Mouse (Mus musculus): ENCODE measurements around the gene Eif4e3. TPM values are rescaled to one million over a fixed set of nuclear protein-coding genes. Genes with fewer than 3 reads are reported as not detected.

Gene Eif4e3
- 15.1 and 16.3 TPM in 2 replicates for polyA plus RNA-seq (2014; fragmentation: Nextera tagmentation; extraction: Ambion mirVana)

GRCm38 (mm10) chr6:99666318-99667171, at the start of gene Eif4e3, which contains the start of gene Gm20696:
TSS of gene Eif4e3 (minus strand) at chr6:99666771.
TSS of gene Gm20696 (minus strand) at chr6:99666797.
- WGBS: under 1% methylated on average over 56 of the region's 75 CpGs
- peak; percentile 83 for ATAC-seq (ENCODE audit: low FRiP score)

GRCm38 (mm10) chr6:99715913-99716312, 49.3 kb upstream of the Eif4e3 start:
- WGBS: 78% methylated on average over 6 of the region's 6 CpGs

More at GRCm38 (mm10) chr6:99666318-99667171, at the start of gene Eif4e3, which contains the start of gene Gm20696:
- peak within 1 kb of the TSS; percentile 88 for H3K27ac ChIP-seq (ENCODE audit: low read depth, low read length)
- DNase-seq (ENCODE audit: low spot score): peak; percentile 77
- peaks cover 14% of the 10 kb centered on the region for H3K4me1 ChIP-seq (replicated peaks; ENCODE audit: control insufficient read depth, insufficient read depth, low read length)
- H3K4me3 ChIP-seq (ENCODE audit: low read depth, low read length): peak within 1 kb of the TSS; percentile 74
- H3K36me3 ChIP-seq (ENCODE audit: control insufficient read depth, insufficient read depth, low read length): no peaks in the 10 kb centered on the region
- H3K4me2 ChIP-seq (replicated peaks; ENCODE audit: low read depth, low read length): peak within 1 kb of the TSS; percentile 91
- H3K9me3 ChIP-seq (ENCODE audit: control insufficient read depth, low read length): no peaks in the 10 kb centered on the region
- H3K27me3 ChIP-seq (ENCODE audit: control insufficient read depth, insufficient read depth, low read length): peaks cover 3% of the 10 kb centered on the region
- peak within 1 kb of the TSS; percentile 88 for H3K9ac ChIP-seq (ENCODE audit: low read depth, low read length)

GRCm38 (mm10) chr6:99715191-99715590, 48.6 kb upstream of the Eif4e3 start:
- ATAC-seq (ENCODE audit: low FRiP score): no peak
- DNase-seq (ENCODE audit: low spot score): no peak
- WGBS: 53% methylated on average over 6 of the region's 6 CpGs
- Histone ChIP-seq H3K9ac (ENCODE audit: low read depth, low read length) (no peak overlapping the region), H3K4me3 (ENCODE audit: low read depth, low read length) (no peak overlapping the region), H3K4me2 (replicated peaks; ENCODE audit: low read depth, low read length) (no peak overlapping the region), H3K4me1 (replicated peaks; ENCODE audit: control insufficient read depth, insufficient read depth, low read length) (no peaks in the 10 kb centered on the region), H3K36me3 (ENCODE audit: control insufficient read depth, insufficient read depth, low read length) (no peaks in the 10 kb centered on the region), H3K9me3 (ENCODE audit: control insufficient read depth, low read length) (no peaks in the 10 kb centered on the region), H3K27me3 (ENCODE audit: control insufficient read depth, insufficient read depth, low read length) (no peaks in the 10 kb centered on the region; the same call in 1 of the 2 replicates), H3K27ac (ENCODE audit: low read depth, low read length) (no peak overlapping the region)

More at GRCm38 (mm10) chr6:99715913-99716312, 49.3 kb upstream of the Eif4e3 start:
- Histone ChIP-seq H3K4me1 (replicated peaks; ENCODE audit: control insufficient read depth, insufficient read depth, low read length) (no peaks in the 10 kb centered on the region), H3K4me3 (ENCODE audit: low read depth, low read length) (no peak overlapping the region), H3K9me3 (ENCODE audit: control insufficient read depth, low read length) (no peaks in the 10 kb centered on the region), H3K27ac (ENCODE audit: low read depth, low read length) (no peak overlapping the region), H3K36me3 (ENCODE audit: control insufficient read depth, insufficient read depth, low read length) (no peaks in the 10 kb centered on the region), H3K27me3 (ENCODE audit: control insufficient read depth, insufficient read depth, low read length) (no peaks in the 10 kb centered on the region; the same call in 1 of the 2 replicates), H3K9ac (ENCODE audit: low read depth, low read length) (no peak overlapping the region), H3K4me2 (replicated peaks; ENCODE audit: low read depth, low read length) (no peak overlapping the region)
- ATAC-seq (ENCODE audit: low FRiP score): no peak
- DNase-seq (ENCODE audit: low spot score): no peak

GRCm38 (mm10) chr6:99713256-99713655, 46.7 kb upstream of the Eif4e3 start:
- Histone ChIP-seq H3K9me3 (ENCODE audit: control insufficient read depth, low read length) (no peaks in the 10 kb centered on the region), H3K4me1 (replicated peaks; ENCODE audit: control insufficient read depth, insufficient read depth, low read length) (no peaks in the 10 kb centered on the region), H3K9ac (ENCODE audit: low read depth, low read length) (no peak overlapping the region), H3K27ac (ENCODE audit: low read depth, low read length) (no peak overlapping the region), H3K4me3 (ENCODE audit: low read depth, low read length) (no peak overlapping the region), H3K27me3 (ENCODE audit: control insufficient read depth, insufficient read depth, low read length) (no peaks in the 10 kb centered on the region; the same call in 1 of the 2 replicates), H3K36me3 (ENCODE audit: control insufficient read depth, insufficient read depth, low read length) (no peaks in the 10 kb centered on the region), H3K4me2 (replicated peaks; ENCODE audit: low read depth, low read length) (no peak overlapping the region)
- DNase-seq (ENCODE audit: low spot score) (no peak), ATAC-seq (ENCODE audit: low FRiP score) (no peak)
- WGBS: 81% methylated on average over 5 of the region's 5 CpGs

- no peaks in the 10 kb centered on the region; the same call in 1 of the 2 replicates for H3K27me3 ChIP-seq (ENCODE audit: control insufficient read depth, insufficient read depth, low read length)
- WGBS: 79% methylated on average over 11 of the region's 11 CpGs
- no peaks in the 10 kb centered on the region for H3K36me3 ChIP-seq (ENCODE audit: control insufficient read depth, insufficient read depth, low read length)
- H3K9me3 ChIP-seq (ENCODE audit: control insufficient read depth, low read length): no peaks in the 10 kb centered on the region
- ATAC-seq (ENCODE audit: low FRiP score): no peak
- H3K4me1 ChIP-seq (replicated peaks; ENCODE audit: control insufficient read depth, insufficient read depth, low read length): no peaks in the 10 kb centered on the region
- no peak for DNase-seq (ENCODE audit: low spot score)
- no peak overlapping the region for H3K9ac ChIP-seq (ENCODE audit: low read depth, low read length)
- H3K27ac ChIP-seq (ENCODE audit: low read depth, low read length): no peak overlapping the region
- H3K4me3 ChIP-seq (ENCODE audit: low read depth, low read length): no peak overlapping the region
- no peak overlapping the region for H3K4me2 ChIP-seq (replicated peaks; ENCODE audit: low read depth, low read length)
These were observed 45.1 kb upstream of the Eif4e3 start for GRCm38 (mm10) chr6:99711576-99712101.

GRCm38 (mm10) chr6:99700484-99700883, 33.9 kb upstream of the Eif4e3 start:
- Histone ChIP-seq H3K4me2 (replicated peaks; ENCODE audit: low read depth, low read length) (no peak overlapping the region), H3K9me3 (ENCODE audit: control insufficient read depth, low read length) (no peaks in the 10 kb centered on the region), H3K27me3 (ENCODE audit: control insufficient read depth, insufficient read depth, low read length) (no peaks in the 10 kb centered on the region), H3K4me3 (ENCODE audit: low read depth, low read length) (no peak overlapping the region), H3K27ac (ENCODE audit: low read depth, low read length) (no peak overlapping the region), H3K36me3 (ENCODE audit: control insufficient read depth, insufficient read depth, low read length) (no peaks in the 10 kb centered on the region), H3K9ac (ENCODE audit: low read depth, low read length) (no peak overlapping the region), H3K4me1 (replicated peaks; ENCODE audit: control insufficient read depth, insufficient read depth, low read length) (no peaks in the 10 kb centered on the region)
- ATAC-seq (ENCODE audit: low FRiP score): no peak
- WGBS: 78% methylated on average over 3 of the region's 3 CpGs
- DNase-seq (ENCODE audit: low spot score): no peak

- Histone ChIP-seq H3K27me3 (ENCODE audit: control insufficient read depth, insufficient read depth, low read length) (peaks cover 41% of the 10 kb centered on the region), H3K4me1 (replicated peaks; ENCODE audit: control insufficient read depth, insufficient read depth, low read length) (peaks cover 7% of the 10 kb centered on the region), H3K4me3 (ENCODE audit: low read depth, low read length) (peak overlapping the region; percentile 74), H3K4me2 (replicated peaks; ENCODE audit: low read depth, low read length) (peak overlapping the region; percentile 94), H3K9me3 (ENCODE audit: control insufficient read depth, low read length) (no peaks in the 10 kb centered on the region), H3K36me3 (ENCODE audit: control insufficient read depth, insufficient read depth, low read length) (no peaks in the 10 kb centered on the region), H3K27ac (ENCODE audit: low read depth, low read length) (0 out of 2 replicates have a peak overlapping the region, but pooled peaks have one; percentile 58), H3K9ac (ENCODE audit: low read depth, low read length) (peak overlapping the region; percentile 67)
- under 1% methylated on average over 89 of the region's 110 CpGs for WGBS
- peak; percentile 66 for DNase-seq (ENCODE audit: low spot score)
- peak; percentile 48 for ATAC-seq (ENCODE audit: low FRiP score)
These were observed 26.6 kb upstream of the Eif4e3 start for GRCm38 (mm10) chr6:99692916-99693841.
